Mouse (Mus musculus) layer of hippocampus, adult 9-10 months (tissue): Measurements from ENCODE around the gene Olfr1188.
"Not testable (repeated sequence)": the region's sequence is repeated elsewhere in the genome, so short reads cannot be mapped to it uniquely, and the experiment has no call there.

ENCODE experiments used
- DNase-seq: peaks from one replicate; pipeline ENCODE4 v3.0.0; 2022; ENCODE audit warnings: low spot score

Olfr1188 gene

DNA sequence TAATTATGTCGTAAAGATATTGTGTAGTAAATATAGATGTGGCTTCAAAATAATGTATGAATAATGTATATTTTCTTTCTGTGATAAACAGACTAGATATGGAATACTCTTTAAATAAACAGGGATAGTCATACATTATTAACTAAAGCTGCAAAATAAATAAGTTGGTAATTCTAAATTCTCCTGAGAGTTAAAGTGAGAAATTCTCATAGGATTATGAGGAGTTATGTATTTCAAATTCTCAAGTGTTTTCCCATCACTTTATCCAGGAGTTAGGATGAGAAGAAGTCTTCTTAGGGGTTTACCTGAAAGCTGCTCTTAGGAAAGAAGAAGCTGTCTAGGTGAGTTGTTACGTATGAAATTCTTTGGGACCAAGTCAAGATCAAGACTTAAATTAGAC lies at the start of gene Olfr1188:
TSS of gene Olfr1188 (plus strand) at position 301 of the 400 bp plus-strand sequence.
- no peak for DNase-seq

DNA sequence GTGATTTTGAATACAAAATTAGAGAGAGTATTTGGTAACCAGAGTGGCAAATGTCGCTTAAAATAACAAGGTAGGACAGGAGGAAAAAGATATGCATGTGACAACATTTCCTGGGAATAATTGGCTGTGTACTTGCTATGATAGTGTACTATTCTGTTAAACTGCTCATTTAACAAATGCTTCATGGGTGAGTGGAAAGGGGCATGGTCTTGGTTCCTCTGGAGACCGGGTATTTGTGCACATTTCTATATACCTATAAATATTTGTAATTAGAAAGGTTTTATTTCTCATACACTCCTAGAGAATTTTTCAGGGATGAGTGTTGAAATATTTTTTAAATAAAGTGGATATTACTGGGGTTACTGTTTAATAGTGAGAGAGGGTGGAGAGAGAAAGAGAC lies 38.5 kb upstream of the Olfr1188 start, which contains the start of gene Olfr1186:
TSS of gene Olfr1186 (plus strand) at position 301 of the 400 bp plus-strand sequence.
- no peak for DNase-seq

DNA sequence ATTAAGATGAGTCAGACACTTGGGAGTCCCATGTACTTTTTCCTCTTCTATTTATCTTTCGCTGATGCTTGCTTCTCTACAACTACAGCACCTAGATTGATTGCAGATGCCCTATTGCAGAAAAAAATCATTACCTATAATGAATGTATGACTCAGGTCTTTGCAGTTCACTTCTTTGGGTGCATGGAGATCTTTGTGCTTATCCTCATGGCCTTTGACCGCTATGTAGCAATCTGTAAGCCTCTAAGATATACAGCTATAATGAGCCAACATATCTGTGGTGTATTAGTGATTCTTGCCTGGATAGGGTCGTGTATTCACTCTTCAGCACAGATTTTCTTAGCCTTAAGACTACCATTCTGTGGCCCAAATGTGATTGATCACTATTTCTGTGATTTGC lies 31.0 kb upstream of the Olfr1188 start:
- no peak for DNase-seq

DNA sequence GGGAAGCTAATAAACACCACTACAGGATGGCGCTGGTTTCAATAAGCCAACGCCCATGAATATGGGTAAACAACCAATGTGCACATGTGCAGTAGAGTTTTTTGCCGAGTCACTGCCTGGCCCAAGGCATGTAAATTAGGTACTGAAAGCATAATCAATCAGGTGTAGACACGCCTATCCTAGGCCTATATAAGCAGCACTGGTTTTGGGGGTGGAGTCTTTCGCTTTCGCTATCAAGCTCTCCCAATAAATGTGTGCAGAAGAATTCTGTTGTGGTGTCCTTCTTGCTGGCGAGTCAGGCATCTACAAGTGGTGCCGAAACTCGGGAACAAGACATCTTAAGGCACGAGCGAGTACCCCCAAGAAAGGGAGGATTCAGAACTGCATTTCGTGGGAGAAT lies 16.0 kb downstream of the Olfr1188 start:
- DNase-seq = not testable (repeated sequence)

DNA sequence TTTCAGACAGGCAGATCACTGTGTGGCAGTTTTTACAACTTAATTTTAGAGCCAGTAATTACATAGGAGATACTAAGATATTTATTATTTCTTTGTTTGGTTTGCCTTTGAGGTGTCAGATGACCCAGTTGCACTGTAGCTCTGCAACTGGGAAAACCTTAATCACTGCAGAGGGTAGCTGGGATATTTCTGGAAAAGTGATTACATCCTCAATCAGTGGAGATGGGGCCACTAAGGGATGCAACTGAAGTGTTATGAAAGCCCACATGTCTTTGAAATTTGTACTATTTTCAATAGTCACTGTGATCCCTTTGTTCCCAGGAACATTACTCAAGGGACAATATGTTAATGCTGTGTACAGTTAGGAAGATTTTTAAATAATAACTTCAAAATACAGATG lies 29.4 kb downstream of the Olfr1188 start, which contains the start of gene Olfr1189:
TSS of gene Olfr1189 (plus strand) at position 301 of the 400 bp plus-strand sequence.
- no peak for DNase-seq
